Mouse (Mus musculus) ES-E14 (cell line): ENCODE results near the gene Map3k1. TPM values are rescaled to one million over a fixed set of nuclear protein-coding genes. Genes with fewer than 3 reads are reported as not detected.

Experiments
- DNase-seq: peaks from one replicate; pipeline ENCODE4 v3.0.0-alpha.2; 2013; ENCODE audit warnings: low read depth, low spot score
- H3K27ac ChIP-seq: 2 replicates; pipeline ENCODE4 v1.5.1; 2012; ENCODE audit warnings: low read depth, mild to moderate bottlenecking, low read length, moderate library complexity, mixed read lengths; ENCODE audit not compliant: poor library complexity, insufficient read depth, severe bottlenecking
- H3K36me3 ChIP-seq: 2 replicates; pipeline ENCODE4 v1.6.1; 2012; ENCODE audit warnings: mild to moderate bottlenecking, low read length, moderate library complexity, mixed read lengths; ENCODE audit not compliant: control insufficient read depth, poor library complexity, insufficient read depth, severe bottlenecking
- H3K4me1 ChIP-seq, 2 experiments: fragments of 150-350 bp in 1 of 2; sonication (generic) in 1 of 2; 2 replicates each; pipeline ENCODE4 v1.6.1; 2012; ENCODE audit warnings: low read length in 2 of 2, mild to moderate bottlenecking in 1 of 2, mixed read lengths in 1 of 2; ENCODE audit not compliant: control insufficient read depth in 2 of 2, insufficient read depth in 2 of 2, poor library complexity in 1 of 2
- H3K4me3 ChIP-seq, 2 experiments: fragments of 150-350 bp in 1 of 2; sonication (generic) in 1 of 2; 2 replicates each; pipeline ENCODE4 v1.5.1; 2012; ENCODE audit warnings: low read length in 2 of 2, low read depth in 1 of 2, mild to moderate bottlenecking in 1 of 2, mixed read lengths in 1 of 2; ENCODE audit not compliant: insufficient read depth in 1 of 2, poor library complexity in 1 of 2, severe bottlenecking in 1 of 2
- H3K9ac ChIP-seq: 2 replicates; pipeline ENCODE4 v1.6.1; 2012; ENCODE audit warnings: low read depth, mild to moderate bottlenecking, low read length, mixed read lengths; ENCODE audit not compliant: poor library complexity, insufficient read depth, severe bottlenecking
- H3K9me3 ChIP-seq: fragments of 150-350 bp; sonication (generic); 2 replicates; pipeline ENCODE4 v1.6.1; 2012; ENCODE audit warnings: low read depth, mild to moderate bottlenecking, low read length; ENCODE audit not compliant: control insufficient read depth, insufficient read depth
- CHD2 ChIP-seq: IDR thresholded peaks from 2 replicates; pipeline ENCODE4 v1.6.1; 2014; ENCODE audit warnings: mild to moderate bottlenecking, low read depth, low read length, inconsistent platforms
- HCFC1 ChIP-seq: IDR thresholded peaks from 2 replicates; pipeline ENCODE4 v1.6.1; 2012; ENCODE audit warnings: low read length, inconsistent platforms, borderline replicate concordance; ENCODE audit not compliant: insufficient read depth
- MAFK ChIP-seq: IDR thresholded peaks from 2 replicates; pipeline ENCODE4 v1.6.1; 2014; ENCODE audit warnings: mild to moderate bottlenecking, low read depth, low read length, inconsistent platforms; ENCODE audit not compliant: insufficient read depth
- ZC3H11A ChIP-seq: IDR thresholded peaks from 2 replicates; pipeline ENCODE4 v1.6.1; 2012; ENCODE audit warnings: low read depth, mild to moderate bottlenecking, inconsistent platforms, low read length, borderline replicate concordance
- ZNF384 ChIP-seq: IDR thresholded peaks from 2 replicates; pipeline ENCODE4 v1.6.1; 2012; ENCODE audit warnings: low read depth, low read length, inconsistent platforms
- in situ Hi-C, 2 experiments: fragments of 600-800 bp; cut with MboI; formaldehyde crosslinking; loops; one replicate each; pipeline ENCODE4 v1.15.1; 2025; ENCODE audit warnings: low sequenced_read_pairs in 2 of 2, inconsistent platforms in 1 of 2; ENCODE audit not compliant: unreplicated experiment in 2 of 2
- total RNA-seq: library from RNA; depleted of rRNA; stranded (reverse); fragments of 300-350 nt; gene quantifications from 2 replicates; pipeline ENCODE4 v1.2.3, GENCODE M21; 2012

Map3k1 gene
- total RNA-seq, 1 experiment = 17.1 TPM

- Histone ChIP-seq H3K36me3 (no peaks in the 10 kb centered on the region), H3K9ac (no peak overlapping the region), H3K4me3 (no peak overlapping the region), H3K4me1 (no peaks in the 10 kb centered on the region), H3K9me3 (no peaks in the 10 kb centered on the region), H3K27ac (no peak overlapping the region)
- TF ChIP-seq HCFC1 (no peak), MAFK (no peak), ZNF384 (no peak), CHD2 (no peak), ZC3H11A (no peak)
- DNase-seq = no peak
- in situ Hi-C loops = no loop called here
Measured at GRCm38 (mm10) chr13:111819618-111820385, 11.0 kb upstream of the Map3k1 start.

- Histone ChIP-seq H3K27ac (no peak overlapping the region), H3K9me3 (no peaks in the 10 kb centered on the region), H3K36me3 (no peaks in the 10 kb centered on the region), H3K4me1 (no peaks in the 10 kb centered on the region), H3K4me3 (no peak overlapping the region), H3K9ac (no peak overlapping the region)
- in situ Hi-C loops = no loop called here
- TF ChIP-seq ZNF384 (no peak), HCFC1 (no peak), ZC3H11A (no peak), MAFK (no peak), CHD2 (no peak)
- DNase-seq = no peak
Measured at GRCm38 (mm10) chr13:111819106-111819505, 10.3 kb upstream of the Map3k1 start.

DNA sequence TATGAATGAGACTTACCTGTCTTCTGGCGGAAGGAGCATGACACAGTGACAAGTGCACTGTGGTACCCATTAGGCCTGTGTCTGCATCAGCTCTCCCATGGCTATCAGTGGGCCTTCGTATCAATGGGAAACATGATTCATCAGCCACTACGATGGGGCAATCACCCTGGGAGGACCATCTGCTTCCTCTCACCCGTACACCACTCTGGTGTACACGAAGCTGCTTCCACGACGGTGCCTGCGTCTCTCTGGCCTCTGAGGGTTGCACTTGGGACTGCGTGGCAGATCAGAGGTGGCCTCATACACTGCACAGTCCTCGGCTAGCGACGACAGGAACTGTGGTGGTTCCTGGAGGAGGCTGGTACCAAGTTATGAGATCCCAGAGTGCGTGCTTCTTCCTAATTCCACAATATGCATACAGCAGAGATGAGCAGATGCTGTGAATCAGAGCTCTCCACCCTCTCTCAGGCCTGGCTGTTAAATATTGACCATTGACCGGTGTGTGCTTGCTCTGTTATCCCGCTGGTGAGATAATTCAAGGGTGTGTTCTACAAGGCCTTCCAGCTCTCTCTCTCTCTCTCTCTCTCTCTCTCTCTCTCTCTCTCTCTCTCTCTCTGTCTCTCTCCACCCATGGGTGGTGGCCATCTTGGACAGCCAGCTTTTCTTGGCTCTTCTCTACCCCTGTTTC, 9.6 kb upstream of the Map3k1 start:
- in situ Hi-C loops = no loop called here
- no peaks in the 10 kb centered on the region for H3K4me1 ChIP-seq
- DNase-seq = no peak

DNA sequence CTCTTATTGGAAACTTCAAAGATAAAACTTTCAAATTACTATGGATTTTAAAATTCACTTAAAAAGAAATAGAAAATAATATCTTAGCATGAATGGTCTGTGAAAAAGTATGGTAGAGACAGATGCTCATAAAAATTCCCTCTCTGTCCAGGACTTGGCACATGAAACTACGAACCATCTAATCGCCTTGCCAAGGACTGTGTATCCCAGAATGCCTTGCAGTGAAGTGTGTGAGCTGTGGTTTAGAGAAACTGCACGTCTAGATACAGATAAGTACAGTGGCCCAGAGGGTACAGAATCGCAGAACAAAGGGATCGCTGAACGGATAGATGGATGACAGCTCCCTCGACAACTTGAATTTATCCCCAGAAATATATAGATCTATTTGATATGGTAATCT, 9.0 kb upstream of the Map3k1 start:
- TF ChIP-seq MAFK (no peak), ZC3H11A (no peak)
- Histone ChIP-seq H3K36me3 (no peaks in the 10 kb centered on the region), H3K9me3 (no peaks in the 10 kb centered on the region), H3K9ac (no peak overlapping the region), H3K27ac (no peak overlapping the region), H3K4me1 (no peaks in the 10 kb centered on the region), H3K4me3 (no peak overlapping the region)
- in situ Hi-C loops = no loop called here
- no peak for DNase-seq

More for the DNA sequence above, 9.6 kb upstream of the Map3k1 start:
- H3K36me3 ChIP-seq = no peaks in the 10 kb centered on the region
- H3K9ac ChIP-seq = no peak overlapping the region
- TF ChIP-seq ZC3H11A = no peak
- no peak overlapping the region for H3K27ac ChIP-seq
- H3K9me3 ChIP-seq = no peaks in the 10 kb centered on the region
- no peak overlapping the region for H3K4me3 ChIP-seq

GRCm38 (mm10) chr13:111816431-111816830, 7.6 kb upstream of the Map3k1 start:
- no peak for TF ChIP-seq ZC3H11A
- TF ChIP-seq CHD2 = no peak
- no peak for TF ChIP-seq HCFC1
- no peak for TF ChIP-seq MAFK
- no peak for TF ChIP-seq ZNF384
- Histone ChIP-seq H3K9ac (no peak overlapping the region), H3K4me1 (no peaks in the 10 kb centered on the region), H3K4me3 (no peak overlapping the region), H3K36me3 (no peaks in the 10 kb centered on the region), H3K9me3 (no peaks in the 10 kb centered on the region), H3K27ac (no peak overlapping the region)
- no peak for DNase-seq
- in situ Hi-C loops = no loop called here
